Mouse (Mus musculus): ENCODE measurements at regions not wholly inside any gene's neighbourhood (a gene's known extent, or its start where the extent isn't known, plus 50 kb on each side); places are given as distances from the start of the nearest gene placed in this dataset.

DNA sequence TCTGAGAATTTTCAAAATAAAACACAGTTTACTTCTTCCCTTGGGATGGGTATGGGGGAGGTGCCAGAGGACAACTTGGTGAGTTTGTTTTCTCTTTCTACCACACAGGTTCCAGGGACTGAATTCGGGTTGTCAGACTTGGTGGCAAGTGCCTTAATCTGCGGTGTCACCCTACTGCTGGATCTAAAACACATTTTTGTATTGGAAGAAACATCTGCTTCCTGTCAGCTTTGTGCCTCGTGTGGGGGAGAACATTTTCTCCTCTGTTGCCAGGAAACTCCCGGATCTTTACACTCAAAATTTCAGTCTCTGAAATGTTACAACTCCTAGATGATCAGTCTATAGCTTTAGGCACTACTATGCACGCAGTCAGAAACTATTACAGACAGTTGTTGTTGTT is 228.3 kb downstream of the Ktn1 start:
- no peak for TF ChIP-seq CTCF (IDR thresholded peaks at IDR 0.05; ENCODE audit: low read depth)
- no peak for TF ChIP-seq EP300 (IDR thresholded peaks at IDR 0.05; ENCODE audit: low read depth)

All from liver, embryonic 14.5 days (tissue).